Mouse (Mus musculus) kidney, adult 2 months (tissue): Measurements from ENCODE around the gene Atg4b.

Experiments used
- CTCF ChIP-seq: fragments of 200-500 bp; conservative IDR thresholded peaks from 2 replicates; pipeline ENCODE4 v1.5.1; 2011; ENCODE audit warnings: low read depth, mild to moderate bottlenecking, control low read depth, low read length, moderate library complexity, mixed read lengths; ENCODE audit not compliant: insufficient read depth, insufficient read length
- POLR2A ChIP-seq: fragments of 200-500 bp; IDR thresholded peaks from one replicate; pipeline ENCODE4 v1.6.1; 2011; ENCODE audit warnings: low read depth, low read length, control low read depth

DNA sequence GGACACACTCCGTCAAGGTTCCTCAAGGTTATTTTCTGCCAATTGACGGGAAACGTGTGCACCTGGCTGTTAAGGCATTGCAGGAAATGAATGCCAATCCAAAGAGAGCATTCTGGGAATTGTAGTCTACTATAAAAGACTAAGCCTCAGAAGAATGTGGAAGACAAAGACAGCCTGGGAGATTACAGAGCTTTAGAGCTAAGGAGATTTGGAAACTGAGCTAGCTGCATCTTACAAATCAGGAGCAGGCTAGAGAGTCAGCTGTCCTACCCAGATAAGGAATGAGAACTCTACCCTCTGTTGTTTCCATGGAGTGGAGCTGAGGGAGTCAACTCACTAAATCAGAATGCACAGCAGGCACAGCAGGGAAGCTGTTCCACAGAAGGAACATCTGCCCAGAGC lies 19.4 kb upstream of the Atg4b start:
- TF ChIP-seq CTCF (no peak), POLR2A (no peak)
